Mouse (Mus musculus) ZHBTc4 (cell line): Measurements from ENCODE around the gene Sdhaf3.
"Not testable (repeated sequence)": the region's sequence is repeated elsewhere in the genome, so short reads cannot be mapped to it uniquely, and the experiment has no call there.

Experiments
- DNase-seq: peaks from one replicate; pipeline ENCODE4 v3.0.0-alpha.2; 2011; ENCODE audit warnings: low read depth, low spot score

Gene Sdhaf3

DNA sequence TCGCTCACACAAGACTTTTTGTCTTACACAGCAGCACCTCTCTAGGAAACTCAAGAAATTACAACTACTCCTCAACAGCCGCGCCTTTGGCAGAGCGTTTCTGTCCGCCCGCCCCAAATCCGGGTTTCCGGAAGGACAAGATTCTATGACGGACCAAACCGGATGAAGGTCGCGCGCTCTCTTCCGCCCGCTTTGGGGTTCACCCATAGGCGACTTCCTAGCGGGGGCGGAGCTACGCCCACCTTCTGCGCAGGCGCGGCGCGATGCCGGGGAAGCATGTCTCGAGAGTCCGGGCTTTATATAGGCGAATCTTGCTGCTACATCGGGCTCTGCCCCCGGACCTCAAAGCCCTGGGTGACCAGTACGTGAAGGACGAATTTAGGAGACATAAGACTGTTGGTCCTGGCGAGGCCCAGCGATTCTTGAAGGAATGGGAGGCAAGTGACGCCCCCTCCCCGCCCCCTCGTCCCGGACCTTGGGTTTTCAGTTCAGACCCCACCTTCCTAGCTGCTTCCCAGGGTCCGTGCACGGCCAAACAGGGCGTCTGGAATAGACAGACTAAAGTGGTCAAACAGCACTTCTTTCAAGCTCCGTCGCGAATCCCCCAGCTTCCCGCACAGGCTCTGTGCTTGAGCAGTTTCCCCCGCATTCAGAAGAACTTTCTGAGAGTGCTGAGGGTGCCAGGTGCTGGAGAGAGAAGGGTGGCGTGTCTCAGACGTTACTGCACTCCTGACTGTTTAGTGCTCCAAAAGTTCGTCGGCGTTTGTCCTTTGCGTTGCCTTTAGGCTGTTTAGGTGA is at the start of gene Sdhaf3:
Gene Sdhaf3 (plus strand): TSS at position 241 of the 798 bp plus-strand sequence.
- DNase-seq, result peak; percentile 97

DNA sequence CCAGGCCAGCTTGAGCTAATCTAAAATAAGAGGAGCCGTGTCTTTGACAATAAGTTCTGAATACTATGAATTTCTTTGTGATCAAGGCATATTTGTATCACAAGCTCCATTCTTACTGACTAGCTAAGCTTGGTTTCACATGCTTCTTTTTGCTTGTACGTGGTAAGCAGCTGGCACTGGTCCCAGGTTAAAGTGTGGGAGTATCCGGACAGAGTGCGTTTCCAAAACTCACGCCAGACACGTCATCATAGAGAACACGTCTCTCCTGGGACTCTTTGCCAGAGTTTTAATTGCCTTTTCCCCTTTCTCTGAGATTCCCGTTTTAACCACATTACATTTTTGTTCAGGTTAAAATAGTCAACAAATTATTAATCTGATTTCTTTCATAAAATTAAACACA is 46.2 kb upstream of the Sdhaf3 start:
- DNase-seq, result no peak

DNA sequence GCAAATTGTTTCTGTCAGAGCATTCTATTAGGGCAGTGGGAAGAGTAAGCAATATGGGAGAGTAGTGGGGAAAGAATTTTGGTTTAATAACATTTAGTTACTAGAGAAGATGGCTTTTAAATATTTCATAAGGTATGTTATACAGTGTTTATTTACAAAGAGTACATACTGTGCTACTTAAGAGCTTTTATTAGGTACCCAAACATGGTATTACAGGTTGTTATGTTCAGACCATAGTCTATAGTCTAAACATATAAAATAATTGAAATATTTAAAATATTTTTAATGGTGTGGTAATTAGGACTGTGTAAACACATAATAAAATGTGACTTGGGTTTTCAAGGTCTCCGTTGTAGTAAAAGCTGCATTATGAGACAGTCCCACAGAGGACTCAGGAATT is 41.5 kb upstream of the Sdhaf3 start:
- no peak for DNase-seq

DNA sequence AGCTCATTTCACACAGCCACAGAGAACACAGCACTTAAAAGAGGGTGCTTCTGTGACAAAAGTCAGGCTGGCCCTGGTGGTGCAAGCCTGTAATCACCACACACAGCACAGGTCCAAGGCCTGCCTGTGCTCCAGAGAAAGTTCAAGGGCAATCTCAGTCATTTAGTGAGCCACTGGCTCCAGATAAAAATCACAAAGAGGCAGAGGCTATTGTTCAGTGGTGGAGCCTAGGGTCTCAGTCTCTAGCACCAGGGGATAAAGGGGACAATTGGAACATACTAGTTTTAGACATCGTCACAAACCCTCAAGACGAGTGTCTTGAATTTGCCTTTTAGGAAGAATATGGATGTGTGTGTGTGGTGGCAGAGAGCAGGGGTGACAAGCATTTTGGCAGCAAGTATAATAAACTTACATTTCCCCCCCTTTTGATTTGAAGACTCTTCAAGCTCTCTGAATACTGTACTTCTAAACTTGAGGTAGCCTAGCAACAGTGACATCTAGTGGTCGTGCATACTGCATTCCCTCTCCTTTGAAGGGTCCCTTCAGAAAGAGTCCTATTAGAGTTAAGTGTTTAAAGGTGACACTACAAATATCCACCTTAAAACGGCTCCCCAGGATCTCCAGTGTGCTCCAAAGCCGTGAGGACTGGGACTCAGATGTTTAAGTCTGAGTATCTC is 40.8 kb upstream of the Sdhaf3 start:
- DNase-seq, result peak; percentile 62

DNA sequence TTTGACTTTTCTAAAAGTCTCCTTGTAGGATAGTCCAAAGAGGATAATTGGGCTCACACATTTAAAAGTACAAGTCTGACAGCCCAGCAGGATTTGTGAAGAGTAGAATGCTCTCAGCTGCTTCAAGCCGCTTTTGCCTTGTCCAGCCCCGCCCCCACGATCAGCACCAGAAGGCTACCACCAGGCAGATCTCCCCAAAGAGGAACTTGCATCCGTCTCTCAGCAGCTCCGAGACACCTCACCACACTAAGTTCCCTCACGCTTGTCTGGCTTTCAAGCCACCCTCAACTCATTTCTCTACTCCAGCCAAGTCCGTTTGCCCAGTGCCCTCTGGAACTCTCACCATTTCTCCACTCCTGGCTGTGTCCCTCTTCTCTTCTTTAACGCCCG is 40.3 kb upstream of the Sdhaf3 start:
- DNase-seq, result peak; percentile 33

DNA sequence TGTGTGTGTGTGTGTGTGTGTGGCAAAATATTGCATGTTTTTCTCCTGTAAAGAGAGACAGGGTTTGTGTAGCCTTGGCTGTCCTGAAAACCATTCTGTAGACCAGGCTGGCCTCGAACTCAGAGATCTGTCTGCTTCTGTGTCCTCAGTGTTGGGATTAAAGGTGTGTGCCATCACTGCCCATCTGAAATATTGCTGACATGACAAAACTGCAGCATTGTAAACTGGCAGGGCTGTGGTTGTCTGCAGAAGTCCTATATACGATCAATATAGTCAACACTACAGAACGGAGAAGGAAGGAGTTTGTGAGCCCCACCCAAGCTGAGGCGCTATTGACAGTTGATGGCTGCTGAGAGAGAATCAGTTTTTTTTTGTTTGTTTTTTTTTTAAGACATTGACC is 38.5 kb upstream of the Sdhaf3 start:
- no peak for DNase-seq

DNA sequence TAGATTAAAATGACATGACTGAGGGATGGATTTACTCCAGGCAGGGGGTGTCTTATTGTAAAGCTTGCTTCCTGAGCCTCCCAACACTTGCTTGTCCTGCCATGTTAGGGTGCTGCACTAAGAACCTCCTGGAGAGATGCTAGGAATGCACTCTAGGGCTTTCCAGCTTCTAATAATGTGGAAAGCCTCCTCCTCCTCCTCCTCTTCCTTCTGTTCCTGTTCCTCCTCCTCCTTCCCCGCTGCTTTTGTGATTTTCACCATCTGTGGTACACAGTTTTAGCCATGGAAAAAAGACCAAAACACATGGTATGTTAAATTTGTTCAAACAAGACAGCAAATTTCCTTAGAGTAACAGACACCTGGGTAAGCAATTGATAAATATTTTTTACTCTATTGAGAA is 30.5 kb upstream of the Sdhaf3 start:
- DNase-seq, result no peak

DNA sequence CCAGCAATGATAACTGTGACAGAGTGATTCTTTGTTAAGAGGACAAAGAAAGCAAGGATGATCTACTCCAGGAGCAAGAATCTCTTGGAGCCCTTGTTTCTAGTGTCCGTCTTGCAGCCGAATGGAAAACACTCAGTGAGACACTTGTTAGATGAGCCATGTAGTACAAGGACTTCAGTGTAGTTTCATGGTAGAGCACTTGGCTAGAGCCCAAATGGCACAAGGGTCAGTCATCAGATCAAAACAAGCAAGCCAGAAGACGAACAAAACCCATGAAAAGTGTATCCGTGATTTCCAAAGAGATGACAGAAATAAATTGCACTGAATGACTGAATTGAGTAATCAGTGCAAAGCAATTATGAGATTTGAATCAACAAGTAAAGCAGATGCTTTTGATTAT is 25.0 kb upstream of the Sdhaf3 start:
- no peak for DNase-seq

DNA sequence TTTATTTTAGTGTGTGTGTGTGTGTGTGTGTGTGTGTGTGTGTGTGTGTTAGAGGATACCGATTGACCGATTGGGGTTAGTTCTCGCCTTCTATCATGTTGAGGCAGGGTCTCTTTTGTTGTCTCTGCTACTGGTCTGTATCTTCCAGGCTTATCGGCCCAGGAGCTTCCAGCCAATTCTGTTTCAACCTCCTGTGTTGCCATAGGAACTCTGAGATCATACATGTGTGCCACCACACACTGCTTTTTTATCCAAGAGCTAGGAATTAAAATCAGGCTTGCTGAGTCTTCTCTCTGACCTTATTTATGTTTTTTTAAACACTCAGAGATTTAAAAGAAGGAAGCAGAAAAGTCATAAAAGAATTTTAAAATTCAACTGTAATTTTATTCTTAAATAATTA is 24.3 kb upstream of the Sdhaf3 start:
- no peak for DNase-seq

DNA sequence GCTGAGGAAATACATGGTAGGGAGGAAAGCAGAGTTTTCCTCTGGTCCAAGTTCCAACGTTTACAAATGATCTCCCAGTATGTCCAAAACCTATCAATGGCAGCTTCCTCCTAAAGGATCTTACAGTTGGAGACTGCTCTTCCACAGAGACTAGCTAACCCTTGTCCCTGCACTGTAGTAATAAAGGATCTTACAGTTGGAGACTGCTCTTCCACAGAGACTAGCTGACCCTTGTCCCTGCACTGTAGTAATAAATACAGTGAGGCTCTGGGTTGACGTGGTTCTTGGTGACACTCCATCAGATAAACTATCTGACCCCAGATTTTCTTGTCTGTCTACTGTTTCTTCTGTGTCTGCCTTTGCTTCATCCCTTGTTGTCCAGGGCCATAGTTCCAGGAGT is 15.0 kb upstream of the Sdhaf3 start:
- DNase-seq, result no peak

DNA sequence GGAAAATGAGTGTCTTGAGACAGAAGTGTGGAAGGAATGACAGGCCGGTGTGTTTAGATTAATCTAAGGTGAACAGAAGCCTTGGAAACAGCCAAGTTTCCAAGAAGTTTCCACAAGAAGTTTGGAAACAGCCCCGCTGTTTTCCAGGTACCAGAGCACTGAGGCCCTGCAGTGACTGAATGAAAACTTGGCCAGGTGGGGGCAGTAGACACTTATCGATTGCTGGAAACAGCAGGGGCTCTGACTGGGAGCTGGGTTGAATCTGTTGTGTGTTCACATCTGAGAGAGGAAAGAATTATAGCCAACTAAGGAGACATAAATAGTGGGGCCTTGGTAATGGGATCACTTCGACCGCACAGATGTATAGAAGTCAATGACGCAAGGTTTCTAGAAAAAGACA is 13.0 kb upstream of the Sdhaf3 start:
- DNase-seq, result peak; percentile 70

DNA sequence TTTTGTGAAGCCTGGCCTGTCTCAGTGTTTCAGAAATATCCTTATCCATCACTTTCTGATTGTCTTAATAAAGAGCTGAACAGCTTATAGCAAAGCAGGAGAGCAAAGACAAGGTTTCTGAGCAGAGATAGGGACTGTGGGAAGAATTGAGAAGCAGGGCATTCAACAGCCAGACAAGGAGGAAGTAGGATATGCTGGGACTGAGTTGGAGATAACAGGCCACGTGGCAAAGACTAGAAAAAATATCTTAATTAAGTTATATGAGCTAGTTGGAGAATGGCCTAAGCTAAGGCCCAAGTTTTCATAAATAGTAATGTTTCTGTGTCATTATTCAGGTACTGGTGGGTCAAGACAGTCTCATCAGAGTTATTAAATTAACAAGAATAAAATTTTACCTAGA is 8.2 kb upstream of the Sdhaf3 start:
- no peak for DNase-seq

DNA sequence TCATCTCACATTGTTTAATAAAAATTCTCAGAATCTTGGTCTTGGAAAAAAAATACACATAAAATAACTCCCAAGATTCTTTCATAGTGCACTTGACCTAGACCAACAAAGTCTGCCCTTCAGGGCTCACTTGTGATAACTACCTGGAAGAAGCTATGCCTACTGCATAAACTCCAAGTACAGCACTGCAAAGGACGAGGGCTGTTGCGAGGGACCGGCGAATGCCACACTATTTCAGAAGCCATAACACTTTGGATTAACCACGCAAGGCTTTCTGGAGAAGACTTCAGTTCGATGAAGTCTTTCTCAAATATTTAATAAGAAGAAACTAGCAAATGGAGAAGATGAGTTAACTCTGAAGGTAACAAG is 425 bp upstream of the Sdhaf3 start:
- no peak for DNase-seq

DNA sequence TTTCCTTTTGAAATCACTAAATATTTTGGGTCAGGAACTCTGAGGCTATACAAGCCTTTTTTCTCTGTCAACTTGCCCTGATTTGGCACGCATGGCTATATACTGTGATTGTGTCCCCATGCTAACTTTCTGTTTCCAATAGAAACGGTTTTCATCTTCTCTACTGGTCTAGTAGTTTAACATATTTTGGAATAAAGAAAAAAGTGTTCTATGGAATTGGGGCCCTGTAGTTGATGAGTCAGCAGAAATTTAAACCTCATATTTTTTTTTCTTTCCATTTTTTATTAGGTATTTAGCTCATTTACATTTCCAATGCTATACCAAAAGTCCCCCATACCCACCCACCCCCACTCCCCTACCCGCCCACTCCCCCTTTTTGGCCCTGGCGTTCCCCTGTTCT is 3.4 kb downstream of the Sdhaf3 start:
- DNase-seq, result not testable (repeated sequence)

DNA sequence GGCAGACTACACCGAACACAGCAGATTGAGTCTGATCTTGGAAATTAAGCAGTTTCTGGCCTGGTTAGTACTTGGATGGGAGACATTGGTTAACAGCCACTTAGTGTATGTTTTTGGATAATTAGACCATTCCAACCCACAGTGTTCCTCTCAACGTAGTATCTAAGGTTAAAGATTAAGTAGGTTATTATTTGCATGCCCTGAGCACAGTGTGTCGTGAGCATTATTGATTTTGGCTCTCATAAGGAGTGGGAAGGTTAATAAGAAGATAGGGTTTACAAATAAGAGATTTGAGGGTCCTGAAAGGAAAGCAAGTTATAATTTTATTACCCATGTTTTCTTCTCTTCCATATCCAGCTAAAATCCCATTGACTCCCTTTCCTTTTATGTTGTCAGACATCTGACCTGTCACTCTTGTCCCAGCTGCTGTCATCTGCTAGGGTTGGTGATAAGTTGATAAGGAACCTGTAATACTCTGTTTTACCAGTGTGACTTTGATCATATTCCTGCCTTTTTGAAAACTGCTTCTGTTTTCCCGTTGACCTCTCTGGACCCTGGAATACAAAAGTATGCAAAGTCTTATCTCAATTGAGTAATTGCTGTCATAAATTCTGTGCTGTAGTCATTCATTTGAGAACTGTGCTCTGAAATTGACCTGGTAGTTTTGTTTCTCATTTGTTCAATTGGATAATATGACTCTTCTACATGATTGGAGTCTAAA is 41.6 kb downstream of the Sdhaf3 start:
- no peak for DNase-seq

DNA sequence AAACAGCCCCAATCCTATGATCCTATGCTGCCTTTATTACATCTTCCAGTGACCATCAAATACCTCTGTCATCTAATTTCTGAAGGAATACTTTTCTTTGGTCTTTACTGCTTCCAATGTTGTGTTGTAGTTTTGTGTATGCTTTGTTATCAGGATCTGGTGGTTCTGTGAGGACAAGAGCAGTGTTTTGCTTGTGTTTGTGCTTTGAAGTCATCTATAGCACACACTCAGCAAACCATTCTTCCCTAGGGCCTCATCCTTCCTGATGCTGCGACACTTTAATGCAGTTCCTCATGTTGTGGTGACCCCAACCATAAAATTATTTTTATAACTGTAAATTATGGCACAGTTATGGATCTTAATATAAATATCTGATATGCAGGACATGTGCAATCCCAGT is 42.2 kb downstream of the Sdhaf3 start:
- DNase-seq, result no peak

DNA sequence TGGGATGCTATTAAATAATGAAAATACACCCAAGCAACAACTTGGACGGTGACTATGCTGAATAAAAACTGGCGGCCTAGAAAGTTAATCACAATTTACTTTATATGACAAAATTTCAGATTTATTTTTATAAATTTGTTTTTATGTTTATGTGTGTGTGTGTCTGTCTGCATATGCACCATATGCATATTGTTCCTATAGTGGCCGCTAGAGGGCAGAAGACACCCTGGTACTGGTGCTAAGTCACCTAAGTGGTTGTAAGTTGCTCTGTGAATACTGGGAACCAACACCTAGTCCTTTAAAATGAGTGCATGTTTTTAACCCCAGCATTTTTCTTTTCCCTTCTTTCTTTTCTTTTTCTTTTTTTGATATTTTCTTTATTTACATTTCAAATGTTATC is 43.2 kb downstream of the Sdhaf3 start:
- DNase-seq, result peak; percentile 52

DNA sequence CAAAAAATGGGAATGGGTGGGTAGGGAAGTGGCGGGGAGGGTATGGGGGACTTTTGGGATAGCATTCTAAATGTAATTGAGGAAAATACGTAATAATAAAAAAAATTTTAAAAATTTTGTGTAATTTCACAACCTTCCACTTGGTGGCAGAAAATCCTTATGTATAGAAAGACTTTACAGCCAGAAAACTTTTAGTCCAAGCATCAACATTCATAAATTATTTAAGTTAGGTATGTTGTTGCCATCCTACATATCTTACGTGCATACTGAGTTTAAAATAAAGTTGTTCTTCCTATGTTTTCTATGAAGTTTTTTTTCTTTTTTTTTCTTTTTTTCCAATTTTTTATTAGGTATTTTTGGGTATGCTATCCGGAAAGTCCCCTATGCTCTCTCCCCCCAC is 47.3 kb downstream of the Sdhaf3 start:
- DNase-seq, result no peak

DNA sequence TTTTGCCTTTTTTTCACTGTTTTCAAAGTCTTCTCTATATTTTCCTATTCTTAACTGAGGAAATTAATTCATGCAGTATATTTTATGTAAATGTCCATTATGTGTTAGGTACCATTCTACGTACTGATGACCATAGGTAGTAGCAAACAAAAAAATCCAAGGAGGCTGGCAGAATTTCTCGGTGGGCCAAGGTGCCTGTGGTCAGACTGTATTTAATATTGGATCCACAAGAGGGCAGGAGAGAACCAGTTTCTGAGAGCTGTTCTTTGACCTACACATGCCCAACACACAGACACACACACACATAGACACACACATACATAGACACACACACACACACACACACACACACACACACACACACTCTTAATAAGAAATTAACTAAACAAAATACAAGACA is 48.2 kb downstream of the Sdhaf3 start:
- peak; percentile 62 for DNase-seq

DNA sequence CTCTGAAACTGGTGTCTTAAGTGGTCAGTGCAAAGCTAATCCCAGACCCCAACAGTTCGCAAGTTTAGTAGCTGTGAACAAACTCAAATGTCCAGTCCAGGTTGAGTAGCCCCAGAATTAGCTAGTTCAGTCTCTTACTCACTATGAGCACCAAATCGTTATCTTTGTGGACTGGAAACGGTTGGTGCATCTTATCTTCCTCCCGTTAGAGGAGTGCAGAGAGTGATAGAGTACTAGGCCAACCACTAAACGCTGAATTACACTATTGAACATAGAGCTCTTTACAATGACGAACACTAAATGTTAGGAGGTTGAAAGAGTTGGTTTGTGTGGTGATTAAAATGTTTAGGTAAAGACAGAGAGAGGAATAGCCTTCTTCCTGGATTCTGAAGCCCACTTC is 82.3 kb downstream of the Sdhaf3 start:
- no peak for DNase-seq

DNA sequence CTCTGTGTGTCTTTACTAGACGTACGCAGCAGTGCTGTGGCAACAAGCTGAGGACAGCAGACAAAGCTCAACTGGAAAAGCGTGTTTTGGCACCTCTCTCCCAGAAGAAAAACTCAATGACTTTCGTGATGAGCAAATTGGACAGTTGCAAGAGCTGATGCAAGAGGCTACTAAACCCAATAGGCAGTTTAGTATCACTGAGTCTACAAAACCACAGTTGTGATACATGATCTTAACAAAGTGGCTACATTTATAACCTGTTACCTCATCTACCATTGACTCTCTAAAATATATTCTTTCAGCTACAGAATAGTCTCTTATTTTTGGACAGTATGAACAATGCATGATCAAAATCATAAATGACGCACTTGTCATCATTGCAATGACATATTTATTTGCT is 83.0 kb downstream of the Sdhaf3 start:
- DNase-seq, result no peak

DNA sequence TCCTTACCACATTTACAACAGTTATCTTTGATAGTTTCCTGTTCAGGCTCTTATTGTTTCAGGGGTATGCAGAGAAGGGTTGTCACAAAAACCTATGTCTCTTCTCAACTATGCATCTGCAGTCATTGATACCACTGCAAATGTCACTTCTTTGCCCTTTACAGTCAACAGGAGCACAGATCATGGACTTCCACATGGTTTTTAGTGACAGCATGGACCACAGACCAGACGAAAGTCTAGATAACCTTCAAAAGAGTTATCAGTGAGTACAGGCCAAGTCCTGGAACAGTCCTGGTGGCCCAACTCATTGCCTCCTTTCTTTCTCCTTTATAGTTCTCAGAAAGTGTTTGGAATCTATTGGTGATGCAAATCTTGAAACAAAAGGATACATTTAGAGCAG is 86.1 kb downstream of the Sdhaf3 start:
- DNase-seq, result no peak

DNA sequence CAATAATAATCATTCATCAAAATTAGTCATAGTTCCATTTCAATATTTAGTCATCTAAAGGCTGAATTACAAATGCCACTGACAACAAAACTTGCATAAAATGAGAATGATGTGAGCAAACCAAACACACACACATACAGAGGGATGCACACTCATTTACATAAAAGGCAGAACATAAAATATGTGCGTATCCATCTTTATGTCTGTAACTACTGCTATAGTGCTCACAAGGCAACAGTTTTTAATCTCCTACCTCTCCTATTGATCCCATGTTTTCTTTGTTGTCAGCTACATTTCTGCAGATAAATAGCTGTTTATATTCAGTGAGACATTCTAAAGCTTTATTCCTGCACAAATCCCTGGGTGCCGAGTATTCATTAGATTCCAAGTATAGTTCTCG is 107.0 kb downstream of the Sdhaf3 start:
- DNase-seq, result no peak
